Mouse (Mus musculus): ENCODE data around the gene Dgkg. TPM values are rescaled to one million over a fixed set of nuclear protein-coding genes. Genes with fewer than 3 reads are reported as not detected.

Gene Dgkg
- polyA plus RNA-seq, 1 experiment from 2014 or later = 2.1 TPM

GRCm38 (mm10) chr16:22441317-22441716, 215.7 kb downstream of the Dgkg start:
- Histone ChIP-seq H3K4me1 (ENCODE audit: control insufficient read depth, insufficient read depth, low read length) (peaks cover 18% of the 10 kb centered on the region), H3K4me3 (ENCODE audit: low read depth, low read length) (no peak overlapping the region), H3K9ac (ENCODE audit: low read length) (no peak overlapping the region), H3K27me3 (replicated peaks; ENCODE audit: control insufficient read depth, insufficient read depth, low read length) (peaks cover 34% of the 10 kb centered on the region), H3K27ac (ENCODE audit: low read depth, low read length) (no peak overlapping the region), H3K36me3 (ENCODE audit: control insufficient read depth, insufficient read depth, low read length) (no peaks in the 10 kb centered on the region), H3K4me2 (ENCODE audit: low read length) (no peak overlapping the region), H3K9me3 (replicated peaks; ENCODE audit: control insufficient read depth, low read length) (no peaks in the 10 kb centered on the region)
- DNase-seq (ENCODE audit: low spot score) (no peak), ATAC-seq (no peak)
- WGBS = 92% methylated on average over 4 of the region's 4 CpGs

- ATAC-seq = no peak
- Histone ChIP-seq H3K36me3 (ENCODE audit: control insufficient read depth, insufficient read depth, low read length) (no peaks in the 10 kb centered on the region), H3K4me3 (ENCODE audit: low read depth, low read length) (peak overlapping the region; percentile 67), H3K27ac (ENCODE audit: low read depth, low read length) (no peak overlapping the region; the same call in none of the 2 replicates), H3K9ac (ENCODE audit: low read length) (peak overlapping the region; percentile 29; the same call in 1 of the 2 replicates), H3K4me2 (ENCODE audit: low read length) (peak overlapping the region; percentile 99), H3K27me3 (replicated peaks; ENCODE audit: control insufficient read depth, insufficient read depth, low read length) (peaks cover 42% of the 10 kb centered on the region), H3K4me1 (ENCODE audit: control insufficient read depth, insufficient read depth, low read length) (peaks cover 18% of the 10 kb centered on the region), H3K9me3 (replicated peaks; ENCODE audit: control insufficient read depth, low read length) (no peaks in the 10 kb centered on the region)
- DNase-seq (ENCODE audit: low spot score) = peak; percentile 82
- under 1% methylated on average over 18 of the region's 18 CpGs for WGBS
These were observed 216.8 kb downstream of the Dgkg start for GRCm38 (mm10) chr16:22440269-22440668.

- H3K9me3 ChIP-seq (replicated peaks; ENCODE audit: control insufficient read depth, low read length) = no peaks in the 10 kb centered on the region
- WGBS = under 1% methylated on average over 63 of the region's 63 CpGs
- peak within 1 kb of the TSS; percentile 67 for H3K4me3 ChIP-seq (ENCODE audit: low read depth, low read length)
- DNase-seq (ENCODE audit: low spot score) (peak; percentile 100), ATAC-seq (peak; percentile 97)
- no peaks in the 10 kb centered on the region for H3K36me3 ChIP-seq (ENCODE audit: control insufficient read depth, insufficient read depth, low read length)
- H3K4me2 ChIP-seq (ENCODE audit: low read length) = peak within 1 kb of the TSS; percentile 99
- peak within 1 kb of the TSS; percentile 39 for H3K27ac ChIP-seq (ENCODE audit: low read depth, low read length)
- peak within 1 kb of the TSS; percentile 66 for H3K9ac ChIP-seq (ENCODE audit: low read length)
- peaks cover 48% of the 10 kb centered on the region for H3K27me3 ChIP-seq (replicated peaks; ENCODE audit: control insufficient read depth, insufficient read depth, low read length)
- peaks cover 18% of the 10 kb centered on the region for H3K4me1 ChIP-seq (ENCODE audit: control insufficient read depth, insufficient read depth, low read length)
These were observed 217.4 kb downstream of the Dgkg start, which contains the start of gene Etv5 for GRCm38 (mm10) chr16:22439499-22440177. TSS of gene Etv5 (minus strand) at chr16:22439719.

- H3K9me3 ChIP-seq (replicated peaks; ENCODE audit: control insufficient read depth, low read length) = no peaks in the 10 kb centered on the region
- peak overlapping the region; percentile 99 for H3K4me2 ChIP-seq (ENCODE audit: low read length)
- H3K4me3 ChIP-seq (ENCODE audit: low read depth, low read length) = peak overlapping the region; percentile 67
- no peaks in the 10 kb centered on the region for H3K36me3 ChIP-seq (ENCODE audit: control insufficient read depth, insufficient read depth, low read length)
- ATAC-seq = peak; percentile 53
- H3K4me1 ChIP-seq (ENCODE audit: control insufficient read depth, insufficient read depth, low read length) = peaks cover 23% of the 10 kb centered on the region
- WGBS = under 1% methylated on average over 59 of the region's 59 CpGs
- H3K9ac ChIP-seq (ENCODE audit: low read length) = peak overlapping the region; percentile 66
- peak overlapping the region; percentile 39; the same call in 1 of the 2 replicates for H3K27ac ChIP-seq (ENCODE audit: low read depth, low read length)
- peak; percentile 96 for DNase-seq (ENCODE audit: low spot score)
- H3K27me3 ChIP-seq (replicated peaks; ENCODE audit: control insufficient read depth, insufficient read depth, low read length) = peaks cover 50% of the 10 kb centered on the region
These were observed 218.3 kb downstream of the Dgkg start for GRCm38 (mm10) chr16:22438441-22439373.

GRCm38 (mm10) chr16:22436106-22436505, 220.9 kb downstream of the Dgkg start:
- 56% methylated on average over 6 of the region's 6 CpGs for WGBS
- DNase-seq (ENCODE audit: low spot score) = no peak
- no peak overlapping the region for H3K27ac ChIP-seq (ENCODE audit: low read depth, low read length)
- no peaks in the 10 kb centered on the region for H3K36me3 ChIP-seq (ENCODE audit: control insufficient read depth, insufficient read depth, low read length)
- H3K4me2 ChIP-seq (ENCODE audit: low read length) = no peak overlapping the region
- H3K4me3 ChIP-seq (ENCODE audit: low read depth, low read length) = no peak overlapping the region
- peaks cover 41% of the 10 kb centered on the region for H3K27me3 ChIP-seq (replicated peaks; ENCODE audit: control insufficient read depth, insufficient read depth, low read length)
- no peak overlapping the region for H3K9ac ChIP-seq (ENCODE audit: low read length)
- no peak for ATAC-seq
- peaks cover 20% of the 10 kb centered on the region for H3K4me1 ChIP-seq (ENCODE audit: control insufficient read depth, insufficient read depth, low read length)
- H3K9me3 ChIP-seq (replicated peaks; ENCODE audit: control insufficient read depth, low read length) = no peaks in the 10 kb centered on the region

GRCm38 (mm10) chr16:22434530-22434929, 222.5 kb downstream of the Dgkg start:
- H3K9ac ChIP-seq (ENCODE audit: low read length) = no peak overlapping the region
- 40% methylated on average over 5 of the region's 5 CpGs for WGBS
- H3K27me3 ChIP-seq (replicated peaks; ENCODE audit: control insufficient read depth, insufficient read depth, low read length) = peaks cover 32% of the 10 kb centered on the region
- no peak overlapping the region for H3K27ac ChIP-seq (ENCODE audit: low read depth, low read length)
- no peaks in the 10 kb centered on the region for H3K36me3 ChIP-seq (ENCODE audit: control insufficient read depth, insufficient read depth, low read length)
- ATAC-seq (no peak), DNase-seq (ENCODE audit: low spot score) (no peak)
- H3K4me1 ChIP-seq (ENCODE audit: control insufficient read depth, insufficient read depth, low read length) = peaks cover 23% of the 10 kb centered on the region
- no peak overlapping the region for H3K4me3 ChIP-seq (ENCODE audit: low read depth, low read length)
- H3K4me2 ChIP-seq (ENCODE audit: low read length) = no peak overlapping the region; the same call in 1 of the 2 replicates
- no peaks in the 10 kb centered on the region for H3K9me3 ChIP-seq (replicated peaks; ENCODE audit: control insufficient read depth, low read length)

- H3K4me1 ChIP-seq (ENCODE audit: control insufficient read depth, insufficient read depth, low read length) = peaks cover 23% of the 10 kb centered on the region
- no peak overlapping the region for H3K9ac ChIP-seq (ENCODE audit: low read length)
- peaks cover 32% of the 10 kb centered on the region for H3K27me3 ChIP-seq (replicated peaks; ENCODE audit: control insufficient read depth, insufficient read depth, low read length)
These were observed 223.1 kb downstream of the Dgkg start for GRCm38 (mm10) chr16:22433944-22434343.

GRCm38 (mm10) chr16:22431773-22432172, 225.2 kb downstream of the Dgkg start:
- WGBS = 91% methylated on average over 12 of the region's 12 CpGs
- Histone ChIP-seq H3K4me3 (ENCODE audit: low read depth, low read length) (no peak overlapping the region), H3K27me3 (replicated peaks; ENCODE audit: control insufficient read depth, insufficient read depth, low read length) (peaks cover 21% of the 10 kb centered on the region), H3K9me3 (replicated peaks; ENCODE audit: control insufficient read depth, low read length) (no peaks in the 10 kb centered on the region), H3K36me3 (ENCODE audit: control insufficient read depth, insufficient read depth, low read length) (no peaks in the 10 kb centered on the region), H3K27ac (ENCODE audit: low read depth, low read length) (no peak overlapping the region), H3K4me2 (ENCODE audit: low read length) (no peak overlapping the region), H3K9ac (ENCODE audit: low read length) (no peak overlapping the region), H3K4me1 (ENCODE audit: control insufficient read depth, insufficient read depth, low read length) (peaks cover 27% of the 10 kb centered on the region)
- no peak for ATAC-seq
- no peak for DNase-seq (ENCODE audit: low spot score)

More at GRCm38 (mm10) chr16:22433944-22434343, 223.1 kb downstream of the Dgkg start:
- Histone ChIP-seq H3K36me3 (ENCODE audit: control insufficient read depth, insufficient read depth, low read length) (no peaks in the 10 kb centered on the region), H3K4me2 (ENCODE audit: low read length) (peak overlapping the region; percentile 18; the same call in 1 of the 2 replicates), H3K27ac (ENCODE audit: low read depth, low read length) (no peak overlapping the region), H3K4me3 (ENCODE audit: low read depth, low read length) (no peak overlapping the region), H3K9me3 (replicated peaks; ENCODE audit: control insufficient read depth, low read length) (no peaks in the 10 kb centered on the region)
- ATAC-seq = no peak
- WGBS = 10% methylated on average over 12 of the region's 12 CpGs
- peak; percentile 28 for DNase-seq (ENCODE audit: low spot score)

Measured in forebrain, embryonic 14.5 days (tissue).